Mouse (Mus musculus): Measurements from ENCODE around the gene Fat1. TPM values are rescaled to one million over a fixed set of nuclear protein-coding genes. Genes with fewer than 3 reads are reported as not detected.
A peak's percentile ranks its signal among the peaks of the same experiment; 100 is the strongest.

Fat1 gene
- polyA plus RNA-seq, 1 experiment: 11.5 TPM

- peak overlapping the region; percentile 79 for H3K4me3 ChIP-seq
- H3K27me3 ChIP-seq (ENCODE audit: control insufficient read depth, insufficient read depth, insufficient read length): no peaks in the 10 kb centered on the region
- peaks cover 66% of the 10 kb centered on the region for H3K79me2 ChIP-seq (ENCODE audit: control insufficient read depth, insufficient read depth)
- no peaks in the 10 kb centered on the region for H3K36me3 ChIP-seq (ENCODE audit: control insufficient read depth, insufficient read depth)
- no peak for TF ChIP-seq E2F4 (IDR thresholded peaks at IDR 0.05; ENCODE audit: insufficient read depth)
- no peak for TF ChIP-seq USF1 (IDR thresholded peaks at IDR 0.05; ENCODE audit: low read depth)
- TF ChIP-seq MYOG (IDR thresholded peaks at IDR 0.05; ENCODE audit: control insufficient read depth in 1 of 3, insufficient read depth in 1 of 3, insufficient read length in 2 of 3, low read depth in 2 of 3): no peak
- TF ChIP-seq POLR2A (IDR thresholded peaks at IDR 0.05; ENCODE audit: insufficient read length, low read depth): no peak
- TF ChIP-seq TCF3 (IDR thresholded peaks at IDR 0.05; ENCODE audit: insufficient read length, low read depth): no peak
- TF ChIP-seq SRF (IDR thresholded peaks at IDR 0.05; ENCODE audit: control insufficient read depth, insufficient read length, low read depth): no peak
- TF ChIP-seq REST (IDR thresholded peaks at IDR 0.05; ENCODE audit: insufficient read depth, insufficient read length): no peak
- TF ChIP-seq POLR2AphosphoS2 (IDR thresholded peaks at IDR 0.05; ENCODE audit: insufficient read length, low read depth): no peak
- no peak for TF ChIP-seq TCF12 (IDR thresholded peaks at IDR 0.05; ENCODE audit: insufficient read depth, poor library complexity, severe bottlenecking)
- no peak for TF ChIP-seq MYOD1 (IDR thresholded peaks at IDR 0.05; ENCODE audit: control insufficient read depth in 1 of 3, insufficient read length in 2 of 3, low read depth in 2 of 3)
- no peak for TF ChIP-seq MAX (IDR thresholded peaks at IDR 0.05; ENCODE audit: low read depth)
- TF ChIP-seq CEBPB (IDR thresholded peaks at IDR 0.05; ENCODE audit: insufficient read depth, poor library complexity, severe bottlenecking): no peak
- peak overlapping the region; percentile 63 for H3ac ChIP-seq (ENCODE audit: control insufficient read depth, insufficient read length)
- H3K4me2 ChIP-seq (ENCODE audit: low read depth): peak overlapping the region; percentile 69
These were observed 3.4 kb downstream of the Fat1 start for GRCm38 (mm10) chr8:44938643-44938979.

- Histone ChIP-seq H3ac (ENCODE audit: control insufficient read depth, insufficient read length) (no peak overlapping the region), H3K79me2 (ENCODE audit: control insufficient read depth, insufficient read depth) (peaks cover 84% of the 10 kb centered on the region), H3K27me3 (ENCODE audit: control insufficient read depth, insufficient read depth, insufficient read length) (no peaks in the 10 kb centered on the region), H3K4me3 (no peak overlapping the region), H3K4me2 (ENCODE audit: low read depth) (no peak overlapping the region), H3K36me3 (ENCODE audit: control insufficient read depth, insufficient read depth) (peaks cover 17% of the 10 kb centered on the region)
- TF ChIP-seq E2F4 (IDR thresholded peaks at IDR 0.05; ENCODE audit: insufficient read depth): no peak
- TF ChIP-seq MAX (IDR thresholded peaks at IDR 0.05; ENCODE audit: low read depth): no peak
- TF ChIP-seq TCF3 (IDR thresholded peaks at IDR 0.05; ENCODE audit: insufficient read length, low read depth): no peak
- no peak for TF ChIP-seq USF1 (IDR thresholded peaks at IDR 0.05; ENCODE audit: low read depth)
- no peak for TF ChIP-seq POLR2A (IDR thresholded peaks at IDR 0.05; ENCODE audit: insufficient read length, low read depth)
- TF ChIP-seq REST (IDR thresholded peaks at IDR 0.05; ENCODE audit: insufficient read depth, insufficient read length): no peak
- no peak for TF ChIP-seq CEBPB (IDR thresholded peaks at IDR 0.05; ENCODE audit: insufficient read depth, poor library complexity, severe bottlenecking)
- TF ChIP-seq TCF12 (IDR thresholded peaks at IDR 0.05; ENCODE audit: insufficient read depth, poor library complexity, severe bottlenecking): no peak
- TF ChIP-seq POLR2AphosphoS2 (IDR thresholded peaks at IDR 0.05; ENCODE audit: insufficient read length, low read depth): no peak
- no peak for TF ChIP-seq SRF (IDR thresholded peaks at IDR 0.05; ENCODE audit: control insufficient read depth, insufficient read length, low read depth)
- no peak for TF ChIP-seq MYOG (IDR thresholded peaks at IDR 0.05; ENCODE audit: control insufficient read depth in 1 of 3, insufficient read depth in 1 of 3, insufficient read length in 2 of 3, low read depth in 2 of 3)
- TF ChIP-seq MYOD1 (IDR thresholded peaks at IDR 0.05; ENCODE audit: control insufficient read depth in 1 of 3, insufficient read length in 2 of 3, low read depth in 2 of 3): no peak
These were observed 10.3 kb downstream of the Fat1 start for GRCm38 (mm10) chr8:44945577-44945976.

DNA sequence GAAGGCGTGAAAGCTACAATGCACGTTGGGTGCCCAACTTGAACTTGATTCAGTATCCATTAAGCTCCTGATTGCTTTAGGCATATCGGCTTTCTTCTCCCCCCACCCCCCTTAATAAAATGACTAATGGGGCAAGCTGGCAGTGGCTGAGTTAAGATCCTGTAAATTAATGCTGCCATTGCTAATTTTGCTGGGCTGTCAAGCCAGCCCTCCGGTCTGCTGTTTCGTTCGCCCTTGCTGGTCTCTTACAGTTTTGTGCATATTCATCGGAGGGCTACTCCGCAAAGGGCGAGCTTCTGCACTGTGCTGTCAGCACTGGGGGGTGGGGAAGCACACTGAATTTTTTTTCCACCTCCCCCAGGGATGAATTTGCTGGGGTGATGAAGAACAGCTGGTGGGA, 13.3 kb downstream of the Fat1 start:
- Histone ChIP-seq H3K4me3 (no peak overlapping the region), H3K36me3 (ENCODE audit: control insufficient read depth, insufficient read depth) (peaks cover 47% of the 10 kb centered on the region), H3K79me2 (ENCODE audit: control insufficient read depth, insufficient read depth) (peaks cover 68% of the 10 kb centered on the region), H3K27me3 (ENCODE audit: control insufficient read depth, insufficient read depth, insufficient read length) (no peaks in the 10 kb centered on the region), H3ac (ENCODE audit: control insufficient read depth, insufficient read length) (no peak overlapping the region), H3K4me2 (ENCODE audit: low read depth) (no peak overlapping the region)
- TF ChIP-seq TCF3 (IDR thresholded peaks at IDR 0.05; ENCODE audit: insufficient read length, low read depth): no peak
- no peak for TF ChIP-seq MYOG (IDR thresholded peaks at IDR 0.05; ENCODE audit: control insufficient read depth in 1 of 3, insufficient read depth in 1 of 3, insufficient read length in 2 of 3, low read depth in 2 of 3)
- no peak for TF ChIP-seq POLR2AphosphoS2 (IDR thresholded peaks at IDR 0.05; ENCODE audit: insufficient read length, low read depth)
- TF ChIP-seq USF1 (IDR thresholded peaks at IDR 0.05; ENCODE audit: low read depth): no peak
- TF ChIP-seq MYOD1 (IDR thresholded peaks at IDR 0.05; ENCODE audit: control insufficient read depth in 1 of 3, insufficient read length in 2 of 3, low read depth in 2 of 3): no peak
- TF ChIP-seq E2F4 (IDR thresholded peaks at IDR 0.05; ENCODE audit: insufficient read depth): no peak
- TF ChIP-seq REST (IDR thresholded peaks at IDR 0.05; ENCODE audit: insufficient read depth, insufficient read length): no peak
- no peak for TF ChIP-seq TCF12 (IDR thresholded peaks at IDR 0.05; ENCODE audit: insufficient read depth, poor library complexity, severe bottlenecking)
- TF ChIP-seq POLR2A (IDR thresholded peaks at IDR 0.05; ENCODE audit: insufficient read length, low read depth): no peak
- no peak for TF ChIP-seq CEBPB (IDR thresholded peaks at IDR 0.05; ENCODE audit: insufficient read depth, poor library complexity, severe bottlenecking)
- TF ChIP-seq MAX (IDR thresholded peaks at IDR 0.05; ENCODE audit: low read depth): no peak
- no peak for TF ChIP-seq SRF (IDR thresholded peaks at IDR 0.05; ENCODE audit: control insufficient read depth, insufficient read length, low read depth)

GRCm38 (mm10) chr8:44960455-44960854, 25.2 kb downstream of the Fat1 start:
- TF ChIP-seq MYOG (IDR thresholded peaks at IDR 0.05; ENCODE audit: control insufficient read depth in 1 of 3, insufficient read depth in 1 of 3, insufficient read length in 2 of 3, low read depth in 2 of 3): no peak
- TF ChIP-seq MYOD1 (IDR thresholded peaks at IDR 0.05; ENCODE audit: control insufficient read depth in 1 of 3, insufficient read length in 2 of 3, low read depth in 2 of 3): no peak
- no peak for TF ChIP-seq TCF12 (IDR thresholded peaks at IDR 0.05; ENCODE audit: insufficient read depth, poor library complexity, severe bottlenecking)
- TF ChIP-seq TCF3 (IDR thresholded peaks at IDR 0.05; ENCODE audit: insufficient read length, low read depth): no peak
- Histone ChIP-seq H3ac (ENCODE audit: control insufficient read depth, insufficient read length) (no peak overlapping the region), H3K4me3 (no peak overlapping the region), H3K27me3 (ENCODE audit: control insufficient read depth, insufficient read depth, insufficient read length) (no peaks in the 10 kb centered on the region), H3K36me3 (ENCODE audit: control insufficient read depth, insufficient read depth) (no peaks in the 10 kb centered on the region), H3K79me2 (ENCODE audit: control insufficient read depth, insufficient read depth) (peaks cover 63% of the 10 kb centered on the region), H3K4me2 (ENCODE audit: low read depth) (no peak overlapping the region)

- H3K4me2 ChIP-seq (ENCODE audit: low read depth): no peak overlapping the region
- no peaks in the 10 kb centered on the region for H3K27me3 ChIP-seq (ENCODE audit: control insufficient read depth, insufficient read depth, insufficient read length)
- H3K36me3 ChIP-seq (ENCODE audit: control insufficient read depth, insufficient read depth): no peaks in the 10 kb centered on the region
- TF ChIP-seq POLR2A (IDR thresholded peaks at IDR 0.05; ENCODE audit: insufficient read length, low read depth) (no peak), MAX (IDR thresholded peaks at IDR 0.05; ENCODE audit: low read depth) (no peak), TCF12 (IDR thresholded peaks at IDR 0.05; ENCODE audit: insufficient read depth, poor library complexity, severe bottlenecking) (peak; percentile 21), SRF (IDR thresholded peaks at IDR 0.05; ENCODE audit: control insufficient read depth, insufficient read length, low read depth) (no peak), REST (IDR thresholded peaks at IDR 0.05; ENCODE audit: insufficient read depth, insufficient read length) (no peak), MYOD1 (IDR thresholded peaks at IDR 0.05; ENCODE audit: control insufficient read depth in 1 of 3, insufficient read length in 2 of 3, low read depth in 2 of 3) (peak in 2 of 3 experiments; percentile 67 to 73), MYOG (IDR thresholded peaks at IDR 0.05; ENCODE audit: control insufficient read depth in 1 of 3, insufficient read depth in 1 of 3, insufficient read length in 2 of 3, low read depth in 2 of 3) (peak in 2 of 3 experiments; percentile 55 to 69)
- no peak overlapping the region for H3ac ChIP-seq (ENCODE audit: control insufficient read depth, insufficient read length)
- peaks cover 61% of the 10 kb centered on the region for H3K79me2 ChIP-seq (ENCODE audit: control insufficient read depth, insufficient read depth)
- no peak overlapping the region for H3K4me3 ChIP-seq
These were observed 25.7 kb downstream of the Fat1 start for GRCm38 (mm10) chr8:44960906-44961305.

Measured in myocyte (in vitro differentiated cells).